Mouse (Mus musculus) cerebellum, adult 18-20 months (tissue): Measurements from ENCODE around the gene Naa15.
"Not testable (repeated sequence)": the region's sequence is repeated elsewhere in the genome, so short reads cannot be mapped to it uniquely, and the experiment has no call there.

Experiments used
- DNase-seq, 2 experiments: peaks; one replicate each; pipeline ENCODE4 v3.0.0; 2021

Gene Naa15

DNA sequence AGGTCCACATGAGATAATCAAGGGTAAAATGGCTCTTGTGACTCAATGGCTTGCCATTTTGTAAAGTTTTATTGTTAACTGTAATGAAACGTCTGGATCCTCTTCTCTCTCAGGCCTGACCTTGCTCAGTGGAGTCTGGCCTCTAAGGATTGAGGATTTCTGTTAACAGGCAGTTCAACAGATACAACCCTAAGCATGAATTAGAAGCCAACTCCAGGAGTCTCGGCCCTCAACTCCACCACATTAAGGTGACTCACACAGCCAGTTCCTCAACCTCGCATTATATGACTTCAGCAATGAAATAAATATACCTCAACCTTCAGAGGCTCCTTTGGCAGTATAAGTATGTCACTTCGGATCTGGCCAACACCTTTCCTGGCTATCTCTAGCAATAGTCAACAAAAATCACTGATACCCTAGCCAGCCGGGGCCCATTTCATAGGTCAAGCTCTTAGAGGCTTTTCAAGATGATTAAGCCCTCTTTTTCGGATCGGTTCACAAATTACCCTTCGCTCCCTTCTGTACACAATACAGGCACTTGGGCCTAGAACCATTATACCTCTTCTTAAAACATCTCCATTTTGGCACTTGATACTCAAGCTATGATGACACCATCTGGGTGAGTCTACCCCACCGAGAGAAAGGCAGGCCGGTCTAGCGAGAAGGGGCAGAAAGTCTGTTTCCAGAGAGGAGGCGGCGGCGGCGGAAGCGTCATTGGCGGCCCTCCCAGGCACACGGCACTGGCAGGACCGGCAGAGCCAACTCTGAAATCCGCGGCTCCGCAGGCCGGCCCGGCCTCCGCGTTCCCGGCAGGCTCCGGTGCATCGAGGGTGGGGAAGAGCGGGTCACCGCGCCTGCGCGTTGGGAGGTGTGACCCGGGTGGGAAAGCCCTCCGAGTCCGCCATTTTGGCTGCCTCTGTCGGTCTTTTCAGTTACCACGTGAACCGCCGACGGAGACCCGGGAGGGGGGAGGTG lies at the start of gene Naa15:
TSS of gene Naa15 (plus strand) at position 51 of the 975 bp plus-strand sequence.
- DNase-seq: peak; percentile 95 to 98

GRCm38 (mm10) chr3:51365517-51365882 lies 49.4 kb upstream of the Naa15 start:
- no peak for DNase-seq

GRCm38 (mm10) chr3:51366926-51367325 lies 48.0 kb upstream of the Naa15 start:
- no peak for DNase-seq

DNA sequence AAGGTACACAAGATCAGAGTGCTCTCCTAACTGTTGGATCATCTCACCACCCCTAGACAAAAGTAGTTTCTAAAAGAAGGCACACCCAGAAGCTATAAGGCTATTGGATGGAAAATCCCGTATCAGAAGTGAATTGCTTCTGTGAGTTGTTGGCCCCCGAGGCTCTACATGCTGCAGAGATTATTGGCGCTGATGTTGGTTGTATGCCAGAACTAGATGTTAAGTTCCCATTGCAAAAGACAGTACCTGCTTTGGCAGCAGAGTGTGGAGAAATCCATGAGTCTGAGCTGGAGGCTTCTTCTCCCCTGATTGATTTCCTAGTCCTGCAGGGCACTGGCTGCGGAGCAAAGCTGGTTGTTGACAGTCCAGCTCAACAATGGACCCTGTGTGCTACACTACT lies 46.9 kb upstream of the Naa15 start:
- no peak for DNase-seq

DNA sequence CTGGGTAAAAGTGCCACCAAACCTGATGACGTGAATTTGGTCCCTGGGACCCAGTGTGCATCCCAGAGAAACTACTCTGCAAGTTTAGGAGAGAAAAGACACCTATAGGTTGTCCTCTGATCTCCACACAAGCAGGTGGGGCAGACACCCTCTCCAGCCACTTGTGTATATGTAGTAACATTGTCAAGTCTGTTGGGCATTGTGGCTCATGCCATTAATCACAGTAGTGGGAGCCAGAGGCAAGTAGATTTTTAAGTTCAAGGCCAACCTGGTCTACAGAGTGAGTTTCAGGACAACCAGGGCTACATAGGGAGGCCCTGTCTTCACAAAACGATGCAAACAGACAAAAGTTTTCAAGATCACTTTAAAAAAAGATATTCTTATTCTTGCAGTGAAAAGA lies 43.1 kb upstream of the Naa15 start:
- no peak for DNase-seq

DNA sequence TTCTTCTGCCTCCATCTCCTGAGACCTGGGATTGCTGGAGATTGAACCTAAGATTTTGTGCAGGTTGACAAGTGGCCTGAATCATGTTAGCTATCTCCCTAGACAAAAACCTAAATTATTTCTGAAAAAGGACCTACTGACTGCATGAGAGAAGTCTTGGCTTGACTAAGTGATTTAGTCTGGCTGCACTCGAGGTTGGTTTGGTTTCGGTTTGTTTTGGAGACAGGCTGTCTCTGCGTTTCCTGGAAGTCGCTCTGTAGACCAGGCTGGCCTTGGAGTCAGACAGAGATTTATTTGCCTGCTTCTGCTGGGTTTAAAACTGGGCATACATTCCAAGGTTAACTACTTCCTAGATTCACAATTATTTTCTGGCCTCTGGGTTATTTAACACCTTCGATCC lies 42.1 kb upstream of the Naa15 start:
- DNase-seq: no peak

- no peak for DNase-seq
Measured at GRCm38 (mm10) chr3:51373544-51373943, 41.4 kb upstream of the Naa15 start.

GRCm38 (mm10) chr3:51375307-51376265 lies 39.4 kb upstream of the Naa15 start:
- DNase-seq: peak; percentile 52 to 53

DNA sequence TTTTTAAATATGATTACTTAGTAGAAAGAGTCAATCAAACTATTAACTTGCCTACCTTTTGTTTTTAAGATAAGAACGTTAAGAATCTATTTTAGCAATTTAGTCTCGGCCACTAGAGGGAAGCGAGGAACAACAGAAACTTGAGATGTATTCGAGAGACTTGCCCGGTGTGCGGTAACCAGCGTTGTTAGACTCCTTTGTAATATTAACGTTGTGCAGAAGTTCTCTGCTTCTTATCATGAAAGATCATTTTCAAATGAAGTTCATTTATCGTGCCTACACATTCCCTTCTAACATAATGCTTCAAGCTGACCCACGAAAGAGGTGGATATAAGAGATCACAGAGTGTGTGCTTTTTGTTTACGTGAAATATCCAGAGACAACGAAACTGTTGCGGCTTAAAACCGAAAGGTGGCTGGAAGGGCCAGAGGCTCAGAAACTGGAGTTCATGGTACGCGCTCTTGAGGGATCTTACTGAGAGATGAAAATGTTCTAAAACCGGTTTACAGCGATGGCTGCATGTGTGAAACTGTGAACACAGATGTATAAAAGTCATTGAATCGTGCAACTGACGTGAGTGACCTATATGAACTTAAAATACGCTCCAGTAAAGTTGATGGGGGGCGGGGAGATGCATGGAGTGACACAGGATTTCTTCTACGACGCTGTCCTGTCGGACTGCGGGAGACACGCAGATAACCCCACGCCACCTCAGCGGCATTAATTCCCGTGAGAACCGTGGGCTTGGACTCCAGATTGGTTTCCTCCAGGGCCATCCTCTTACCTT lies 36.9 kb upstream of the Naa15 start:
- peak in 1 of 2 experiments; percentile 34 for DNase-seq

DNA sequence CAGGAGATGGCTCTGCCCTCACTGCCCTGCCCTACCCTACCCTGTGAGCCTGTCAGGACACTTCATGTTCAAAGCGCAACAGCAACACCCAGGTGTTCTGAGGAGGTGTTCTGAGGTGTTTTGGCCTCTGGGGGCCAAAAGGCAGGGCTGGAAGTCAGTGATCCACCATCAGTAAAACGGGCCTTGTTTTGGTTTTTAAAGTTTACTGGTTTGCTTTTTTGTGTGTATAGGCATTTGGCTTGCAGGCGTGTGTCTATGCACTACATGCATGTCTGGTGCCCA lies 36.3 kb upstream of the Naa15 start:
- no peak for DNase-seq

- DNase-seq: no peak
Measured at GRCm38 (mm10) chr3:51379786-51380659, 34.9 kb upstream of the Naa15 start.

- no peak for DNase-seq
Measured at GRCm38 (mm10) chr3:51380660-51381014, 34.3 kb upstream of the Naa15 start.

DNA sequence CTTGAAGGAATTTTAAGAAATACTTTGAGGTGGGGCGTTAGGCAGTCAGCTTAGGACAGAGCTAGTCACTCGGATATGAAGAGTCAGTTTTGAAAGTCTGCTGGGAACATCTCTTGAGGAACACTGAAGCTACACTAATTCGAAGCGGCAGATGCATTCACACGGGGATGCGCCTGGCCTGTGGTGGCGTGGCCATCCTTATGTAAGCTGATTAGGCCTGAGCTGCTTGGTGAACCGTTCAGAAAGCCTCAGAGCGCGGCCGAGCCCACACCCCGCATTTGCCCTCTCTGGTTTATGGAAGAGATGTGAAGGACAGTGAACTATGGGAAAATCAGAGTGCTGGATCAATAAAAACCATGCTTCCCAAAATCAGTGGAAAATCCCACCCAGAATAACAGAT lies 31.5 kb upstream of the Naa15 start:
- DNase-seq: peak; percentile 66 to 70

DNA sequence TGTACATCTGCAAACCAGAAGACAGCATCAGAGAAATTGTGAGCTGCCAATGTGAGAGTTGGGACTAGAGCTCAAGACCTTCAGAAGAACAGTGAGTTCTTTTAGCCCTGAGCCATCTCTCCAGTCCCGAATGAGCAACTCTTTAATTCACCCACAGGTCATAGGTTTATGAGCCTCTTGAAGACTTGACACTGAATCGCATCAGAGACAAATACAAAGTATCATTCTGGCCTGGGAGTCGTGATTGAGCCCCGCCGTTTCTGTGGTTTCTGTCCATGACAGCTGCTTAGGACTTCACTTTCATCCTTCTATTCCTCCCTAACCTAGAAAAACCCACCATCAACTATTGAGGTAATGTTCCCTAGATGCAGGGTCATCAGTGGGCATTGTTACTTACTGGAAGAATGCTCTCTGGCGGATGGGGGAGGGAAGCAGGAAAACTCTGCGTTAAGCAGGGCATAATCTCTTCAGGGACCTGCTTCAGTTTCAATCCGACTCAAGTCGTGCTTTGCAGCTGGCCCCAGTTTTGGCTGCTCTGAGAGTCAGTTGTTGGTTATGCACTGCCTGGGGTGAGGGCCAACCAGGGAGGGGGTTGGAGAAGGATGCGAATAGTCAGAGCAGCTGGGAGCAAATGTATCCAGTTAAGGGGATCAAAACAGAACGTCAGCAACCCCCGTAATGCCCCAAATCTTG lies 28.4 kb upstream of the Naa15 start:
- no peak for DNase-seq

- DNase-seq: no peak
Measured at GRCm38 (mm10) chr3:51387134-51387451, 27.9 kb upstream of the Naa15 start.

DNA sequence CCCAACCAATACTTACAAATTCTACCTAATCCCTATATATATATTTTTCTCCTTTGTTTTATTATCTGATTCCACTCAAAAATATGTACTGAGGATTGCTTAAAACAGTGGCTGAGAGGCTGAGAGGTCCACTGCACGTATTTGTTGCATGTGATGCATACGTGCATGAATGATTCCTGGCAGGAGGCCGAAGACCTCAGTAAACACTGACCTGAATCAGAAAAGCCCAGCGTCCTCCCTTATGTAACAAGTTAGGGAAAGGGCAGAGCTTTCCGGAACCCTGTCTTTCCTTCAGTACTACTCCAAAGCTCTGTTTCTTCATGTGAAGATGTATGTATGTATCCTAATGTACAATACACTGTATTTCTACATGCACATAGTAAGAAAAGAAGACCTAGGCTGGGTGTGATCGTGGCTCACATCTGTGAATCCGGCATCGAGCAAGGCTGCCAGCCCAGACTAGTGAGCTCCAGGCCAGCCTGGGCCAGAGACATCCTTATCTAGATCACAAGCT lies 27.0 kb upstream of the Naa15 start:
- DNase-seq: peak; percentile 48 to 54

- no peak for DNase-seq
Measured at GRCm38 (mm10) chr3:51388904-51389303, 26.0 kb upstream of the Naa15 start.

- no peak for DNase-seq
Measured at GRCm38 (mm10) chr3:51391095-51391494, 23.9 kb upstream of the Naa15 start.

GRCm38 (mm10) chr3:51391591-51391990 lies 23.4 kb upstream of the Naa15 start:
- DNase-seq: no peak

DNA sequence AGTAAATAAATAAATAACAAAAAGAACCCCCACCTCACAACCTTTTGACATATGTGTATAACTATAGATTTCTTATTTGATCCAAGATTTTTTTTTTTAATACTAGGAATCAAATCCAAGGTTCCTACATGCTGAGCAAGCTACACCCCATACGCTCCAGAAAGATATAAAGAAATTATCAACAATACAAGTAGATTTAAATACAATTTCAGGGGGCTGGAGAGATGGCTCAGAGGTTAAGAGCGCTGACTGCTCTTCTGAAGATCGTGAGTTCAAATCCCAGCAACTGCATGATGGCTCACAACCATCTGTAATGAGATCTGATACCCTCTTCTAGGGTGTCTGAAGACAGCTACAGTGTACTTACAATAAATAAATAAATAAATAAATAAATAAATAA lies 21.9 kb upstream of the Naa15 start:
- not testable (repeated sequence) for DNase-seq

GRCm38 (mm10) chr3:51393651-51394050 lies 21.3 kb upstream of the Naa15 start:
- no peak for DNase-seq
